Mouse (Mus musculus): Measurements from ENCODE around the gene Topbp1. TPM values are rescaled to one million over a fixed set of nuclear protein-coding genes. Genes with fewer than 3 reads are reported as not detected.

The Topbp1 gene
- polyA plus RNA-seq, 1 experiment, result 32.2 TPM

DNA sequence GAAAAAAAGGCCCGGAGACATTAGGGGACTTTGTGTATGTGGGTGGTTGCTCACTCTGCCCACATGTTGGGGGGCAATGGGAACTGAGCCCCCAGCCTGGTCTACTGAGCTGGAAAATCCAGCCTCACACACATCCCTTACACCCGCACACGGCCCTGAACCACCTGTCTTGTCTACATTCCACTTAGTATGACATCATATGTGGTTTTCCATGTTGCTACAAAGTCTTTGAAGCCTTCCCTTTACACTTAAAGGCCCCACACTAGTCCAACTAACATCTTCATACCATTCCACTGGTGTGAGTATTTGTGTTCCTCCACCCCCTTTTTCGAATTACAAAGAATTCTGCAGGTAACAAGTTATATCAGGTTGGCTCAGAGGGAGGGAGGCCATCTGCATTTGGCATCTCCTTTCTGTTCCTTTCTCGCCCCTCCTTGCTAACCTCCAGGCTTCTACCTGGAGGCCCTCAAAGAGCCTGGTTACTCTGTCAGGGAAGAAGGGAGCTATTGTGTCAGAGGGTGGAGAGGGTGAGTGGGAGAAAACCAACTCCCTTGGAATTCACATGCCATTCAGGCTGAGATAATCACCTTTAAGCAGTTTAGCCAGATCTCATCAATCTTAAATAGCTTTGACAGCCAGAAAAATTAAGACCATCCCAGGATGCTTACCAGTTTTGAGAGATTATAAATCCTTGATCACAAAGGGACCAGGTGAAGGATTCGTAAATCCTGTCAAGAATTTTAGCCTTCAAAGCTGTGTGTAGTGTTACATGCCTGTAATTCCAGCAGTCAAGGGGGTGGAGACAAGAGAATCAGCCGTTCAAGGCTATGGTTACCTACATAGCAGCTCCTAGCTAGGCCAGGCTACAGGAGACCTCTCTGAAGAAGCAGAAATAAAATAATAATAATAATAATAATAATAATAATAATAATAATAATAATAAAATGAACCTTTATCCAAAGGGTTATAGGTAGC is 71.6 kb downstream of the Topbp1 start:
- Histone ChIP-seq H3ac (ENCODE audit: control insufficient read depth, insufficient read length, low read depth) (no peak overlapping the region), H3K27me3 (ENCODE audit: control insufficient read depth, insufficient read depth, insufficient read length) (no peaks in the 10 kb centered on the region), H3K79me3 (ENCODE audit: low read depth) (no peaks in the 10 kb centered on the region), H3K36me3 (ENCODE audit: control insufficient read depth, insufficient read depth) (no peaks in the 10 kb centered on the region), H3K4me3 (ENCODE audit: insufficient read depth, poor library complexity, severe bottlenecking) (no peak overlapping the region), H3K79me2 (ENCODE audit: control insufficient read depth, insufficient read depth) (no peaks in the 10 kb centered on the region)
- TF ChIP-seq MYOD1 (IDR thresholded peaks at IDR 0.05; ENCODE audit: control insufficient read depth, insufficient read length, low read depth) (peak; percentile 64), MYOG (IDR thresholded peaks at IDR 0.05; ENCODE audit: control insufficient read depth, extremely low read depth, insufficient read length) (no peak)

DNA sequence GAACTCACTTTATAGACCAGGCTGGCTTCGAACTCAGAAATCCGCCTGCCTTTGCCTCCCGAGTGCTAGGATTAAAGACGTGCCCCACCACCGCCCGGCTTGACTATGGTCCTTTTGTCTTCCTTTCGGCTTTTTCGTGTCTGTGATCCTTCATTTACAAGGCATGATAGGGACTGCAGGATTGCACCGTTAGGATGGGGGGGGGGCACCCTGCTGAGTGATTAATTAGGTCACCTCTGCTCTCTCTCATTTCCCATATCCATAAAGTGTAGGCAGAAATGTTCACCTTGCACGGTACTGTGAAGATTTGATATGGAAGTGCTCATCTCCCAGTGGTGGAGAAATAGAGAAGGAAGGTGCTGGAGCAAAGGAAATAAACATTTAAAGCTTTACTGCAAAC is 73.7 kb downstream of the Topbp1 start:
- no peaks in the 10 kb centered on the region for H3K79me3 ChIP-seq (ENCODE audit: low read depth)
- TF ChIP-seq MAX (IDR thresholded peaks at IDR 0.05), result no peak
- no peak for TF ChIP-seq USF1 (IDR thresholded peaks at IDR 0.05; ENCODE audit: low read depth)
- no peak for TF ChIP-seq MYOG (IDR thresholded peaks at IDR 0.05; ENCODE audit: control insufficient read depth, extremely low read depth, insufficient read length)
- no peak for TF ChIP-seq CTCF (IDR thresholded peaks at IDR 0.05; ENCODE audit: control insufficient read depth, insufficient read depth, insufficient read length)
- TF ChIP-seq FOSL1 (IDR thresholded peaks at IDR 0.05; ENCODE audit: insufficient read depth, low read length, poor library complexity, severe bottlenecking), result no peak
- no peak for TF ChIP-seq CEBPB (IDR thresholded peaks at IDR 0.05; ENCODE audit: low read depth)
- no peak for TF ChIP-seq MYOD1 (IDR thresholded peaks at IDR 0.05; ENCODE audit: control insufficient read depth, insufficient read length, low read depth)
- H3K79me2 ChIP-seq (ENCODE audit: control insufficient read depth, insufficient read depth), result no peaks in the 10 kb centered on the region
- H3K27me3 ChIP-seq (ENCODE audit: control insufficient read depth, insufficient read depth, insufficient read length), result no peaks in the 10 kb centered on the region
- H3ac ChIP-seq (ENCODE audit: control insufficient read depth, insufficient read length, low read depth), result no peak overlapping the region
- no peak overlapping the region for H3K4me3 ChIP-seq (ENCODE audit: insufficient read depth, poor library complexity, severe bottlenecking)
- H3K36me3 ChIP-seq (ENCODE audit: control insufficient read depth, insufficient read depth), result no peaks in the 10 kb centered on the region

DNA sequence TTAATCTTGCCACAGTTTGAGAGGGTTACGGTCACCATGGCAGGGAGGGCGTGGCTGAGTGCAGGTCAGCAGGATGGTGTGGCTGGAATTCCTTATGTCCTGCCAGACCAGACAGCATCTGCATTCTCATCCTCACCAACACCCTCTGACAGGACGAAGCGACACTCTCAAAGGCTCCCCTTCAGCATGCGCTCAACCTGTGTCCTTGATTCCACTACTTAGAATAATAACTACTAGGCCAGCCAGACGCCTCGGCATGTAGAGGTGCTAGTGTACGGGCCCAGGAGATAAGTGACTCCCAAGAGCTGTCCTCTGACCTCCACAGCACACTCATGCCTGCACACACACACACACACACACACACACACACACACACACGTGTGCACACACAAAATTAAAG is 74.2 kb downstream of the Topbp1 start:
- H3ac ChIP-seq (ENCODE audit: control insufficient read depth, insufficient read length, low read depth), result no peak overlapping the region
- no peaks in the 10 kb centered on the region for H3K79me3 ChIP-seq (ENCODE audit: low read depth)
- TF ChIP-seq MYOD1 (IDR thresholded peaks at IDR 0.05; ENCODE audit: control insufficient read depth, insufficient read length, low read depth) (no peak), FOSL1 (IDR thresholded peaks at IDR 0.05; ENCODE audit: insufficient read depth, low read length, poor library complexity, severe bottlenecking) (no peak), MYOG (IDR thresholded peaks at IDR 0.05; ENCODE audit: control insufficient read depth, extremely low read depth, insufficient read length) (no peak), MAX (IDR thresholded peaks at IDR 0.05) (no peak), CTCF (IDR thresholded peaks at IDR 0.05; ENCODE audit: control insufficient read depth, insufficient read depth, insufficient read length) (no peak), CEBPB (IDR thresholded peaks at IDR 0.05; ENCODE audit: low read depth) (no peak), USF1 (IDR thresholded peaks at IDR 0.05; ENCODE audit: low read depth) (no peak)
- no peak overlapping the region for H3K4me3 ChIP-seq (ENCODE audit: insufficient read depth, poor library complexity, severe bottlenecking)
- H3K36me3 ChIP-seq (ENCODE audit: control insufficient read depth, insufficient read depth), result no peaks in the 10 kb centered on the region
- H3K27me3 ChIP-seq (ENCODE audit: control insufficient read depth, insufficient read depth, insufficient read length), result no peaks in the 10 kb centered on the region
- H3K79me2 ChIP-seq (ENCODE audit: control insufficient read depth, insufficient read depth), result no peaks in the 10 kb centered on the region

DNA sequence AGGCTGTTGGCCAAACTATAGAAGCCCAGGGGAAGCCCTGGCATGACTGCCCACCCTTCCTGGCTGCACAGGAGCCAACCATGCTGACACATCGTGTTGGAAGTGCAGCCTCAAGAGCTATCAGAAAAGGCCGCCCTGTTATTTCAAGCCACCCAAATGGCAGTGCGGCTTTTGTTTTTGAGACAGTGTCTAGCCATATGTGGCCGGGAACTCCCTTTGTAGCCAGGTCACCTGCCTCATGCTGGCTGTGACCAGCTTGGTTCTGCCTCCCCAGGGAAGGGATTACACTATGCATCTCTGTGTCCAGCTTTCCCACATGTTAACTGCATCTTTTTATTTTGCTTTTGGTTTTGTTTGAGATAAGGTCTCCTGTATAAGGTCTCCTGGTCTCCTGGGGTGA is 75.6 kb downstream of the Topbp1 start:
- no peaks in the 10 kb centered on the region for H3K79me2 ChIP-seq (ENCODE audit: control insufficient read depth, insufficient read depth)
- no peak overlapping the region for H3K4me3 ChIP-seq (ENCODE audit: insufficient read depth, poor library complexity, severe bottlenecking)
- H3ac ChIP-seq (ENCODE audit: control insufficient read depth, insufficient read length, low read depth), result no peak overlapping the region
- no peak for TF ChIP-seq CTCF (IDR thresholded peaks at IDR 0.05; ENCODE audit: control insufficient read depth, insufficient read depth, insufficient read length)
- TF ChIP-seq USF1 (IDR thresholded peaks at IDR 0.05; ENCODE audit: low read depth), result no peak
- TF ChIP-seq MYOD1 (IDR thresholded peaks at IDR 0.05; ENCODE audit: control insufficient read depth, insufficient read length, low read depth), result no peak
- no peak for TF ChIP-seq MAX (IDR thresholded peaks at IDR 0.05)
- no peak for TF ChIP-seq MYOG (IDR thresholded peaks at IDR 0.05; ENCODE audit: control insufficient read depth, extremely low read depth, insufficient read length)
- TF ChIP-seq FOSL1 (IDR thresholded peaks at IDR 0.05; ENCODE audit: insufficient read depth, low read length, poor library complexity, severe bottlenecking), result no peak
- no peak for TF ChIP-seq CEBPB (IDR thresholded peaks at IDR 0.05; ENCODE audit: low read depth)
- no peaks in the 10 kb centered on the region for H3K79me3 ChIP-seq (ENCODE audit: low read depth)
- no peaks in the 10 kb centered on the region for H3K36me3 ChIP-seq (ENCODE audit: control insufficient read depth, insufficient read depth)
- H3K27me3 ChIP-seq (ENCODE audit: control insufficient read depth, insufficient read depth, insufficient read length), result no peaks in the 10 kb centered on the region

DNA sequence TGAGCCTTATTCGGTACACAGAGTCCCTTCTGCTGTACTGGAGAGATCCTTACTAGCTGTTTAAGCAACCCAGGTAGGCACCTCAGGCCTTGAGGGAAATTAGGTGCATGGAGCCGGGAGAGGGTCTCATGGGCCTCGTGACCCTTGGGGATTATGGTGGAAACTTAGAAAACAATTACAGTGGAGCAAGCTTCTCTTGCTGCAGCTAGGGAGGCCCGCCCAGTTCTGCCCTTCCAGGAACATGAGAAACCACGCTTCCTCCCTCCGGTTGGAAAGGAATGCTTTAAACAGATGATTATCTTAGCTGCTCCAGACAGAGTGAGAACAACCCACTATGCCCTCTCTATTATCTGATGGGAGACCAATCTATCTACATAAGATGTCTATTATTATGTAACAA is 78.0 kb downstream of the Topbp1 start:
- no peaks in the 10 kb centered on the region for H3K79me2 ChIP-seq (ENCODE audit: control insufficient read depth, insufficient read depth)
- no peak for TF ChIP-seq CTCF (IDR thresholded peaks at IDR 0.05; ENCODE audit: control insufficient read depth, insufficient read depth, insufficient read length)
- TF ChIP-seq FOSL1 (IDR thresholded peaks at IDR 0.05; ENCODE audit: insufficient read depth, low read length, poor library complexity, severe bottlenecking), result no peak
- TF ChIP-seq CEBPB (IDR thresholded peaks at IDR 0.05; ENCODE audit: low read depth), result no peak
- no peak for TF ChIP-seq MYOG (IDR thresholded peaks at IDR 0.05; ENCODE audit: control insufficient read depth, extremely low read depth, insufficient read length)
- no peak for TF ChIP-seq USF1 (IDR thresholded peaks at IDR 0.05; ENCODE audit: low read depth)
- TF ChIP-seq MAX (IDR thresholded peaks at IDR 0.05), result no peak
- no peak for TF ChIP-seq MYOD1 (IDR thresholded peaks at IDR 0.05; ENCODE audit: control insufficient read depth, insufficient read length, low read depth)
- H3K4me3 ChIP-seq (ENCODE audit: insufficient read depth, poor library complexity, severe bottlenecking), result no peak overlapping the region

More for the DNA sequence above, 78.0 kb downstream of the Topbp1 start:
- no peaks in the 10 kb centered on the region for H3K36me3 ChIP-seq (ENCODE audit: control insufficient read depth, insufficient read depth)
- H3ac ChIP-seq (ENCODE audit: control insufficient read depth, insufficient read length, low read depth), result no peak overlapping the region
- H3K79me3 ChIP-seq (ENCODE audit: low read depth), result no peaks in the 10 kb centered on the region
- H3K27me3 ChIP-seq (ENCODE audit: control insufficient read depth, insufficient read depth, insufficient read length), result no peaks in the 10 kb centered on the region
